Mouse (Mus musculus) embryonic facial prominence, embryonic 13.5 days (tissue): ENCODE data around the gene Slc38a10. TPM values are rescaled to one million over a fixed set of nuclear protein-coding genes. Genes with fewer than 3 reads are reported as not detected.
A peak's percentile ranks its signal among the peaks of the same experiment; 100 is the strongest.

ENCODE experiments used
- ATAC-seq: fragments of 200-750 bp; cut with Nextera tagmentation; 2 replicates; pipeline ENCODE4 v1.8.0; 2017; ENCODE audit warnings: low read depth; ENCODE audit not compliant: insufficient number of reproducible peaks, insufficient read depth, low FRiP score, low TSS enrichment
- H3K27ac ChIP-seq: fragments of 300-500 bp; sonication (generic); 2 replicates; pipeline ENCODE4 v1.5.1; 2015; ENCODE audit warnings: moderate library complexity, mild to moderate bottlenecking, inconsistent platforms
- H3K27me3 ChIP-seq: fragments of 300-500 bp; sonication (generic); 2 replicates; pipeline ENCODE4 v1.6.1; 2015; ENCODE audit warnings: mild to moderate bottlenecking, inconsistent platforms
- H3K36me3 ChIP-seq: fragments of 300-500 bp; sonication (generic); 2 replicates; pipeline ENCODE4 v1.6.1; 2015; ENCODE audit warnings: mild to moderate bottlenecking, inconsistent platforms
- H3K4me1 ChIP-seq: fragments of 300-500 bp; sonication (generic); 2 replicates; pipeline ENCODE4 v1.6.1; 2015; ENCODE audit warnings: inconsistent platforms
- H3K4me2 ChIP-seq: fragments of 300-500 bp; sonication (generic); 2 replicates; pipeline ENCODE4 v1.6.1; 2015; ENCODE audit warnings: moderate library complexity, mild to moderate bottlenecking, inconsistent platforms
- H3K4me3 ChIP-seq: fragments of 300-500 bp; sonication (generic); 2 replicates; pipeline ENCODE4 v1.5.1; 2015; ENCODE audit warnings: mild to moderate bottlenecking, inconsistent platforms
- H3K9ac ChIP-seq: fragments of 300-500 bp; sonication (generic); 2 replicates; pipeline ENCODE4 v1.6.1; 2015; ENCODE audit warnings: mild to moderate bottlenecking, inconsistent platforms
- H3K9me3 ChIP-seq: fragments of 300-500 bp; sonication (generic); 2 replicates; pipeline ENCODE4 v1.6.1; 2016; ENCODE audit warnings: inconsistent platforms
- WGBS: fragments of 180-500 bp; shearing (Covaris S2); methylation state at CpG from one replicate; pipeline ENCODE4 v1.1.7; 2015; ENCODE audit warnings: mixed read lengths; 5-methylcytosine and 5-hydroxymethylcytosine counted together
- polyA plus RNA-seq: library from polyadenylated mRNA; unstranded; fragments of >200 nt; fragmentation: Nextera tagmentation; extraction: Ambion mirVana; gene quantifications from 2 replicates; pipeline ENCODE4 v1.2.1, GENCODE M21; 2015

Slc38a10 gene
- polyA plus RNA-seq, 1 experiment from 2014 or later: 92.9 TPM

- Histone ChIP-seq H3K36me3 (peaks cover 71% of the 10 kb centered on the region), H3K9me3 (no peaks in the 10 kb centered on the region), H3K4me2 (no peak overlapping the region), H3K27ac (no peak overlapping the region), H3K4me3 (no peak overlapping the region), H3K4me1 (peaks cover 11% of the 10 kb centered on the region), H3K27me3 (no peaks in the 10 kb centered on the region), H3K9ac (no peak overlapping the region)
- WGBS: 82% methylated on average over 8 of the region's 8 CpGs
- ATAC-seq: no peak
These were observed 15.0 kb downstream of the Slc38a10 start for GRCm38 (mm10) chr11:120136195-120136594.

DNA sequence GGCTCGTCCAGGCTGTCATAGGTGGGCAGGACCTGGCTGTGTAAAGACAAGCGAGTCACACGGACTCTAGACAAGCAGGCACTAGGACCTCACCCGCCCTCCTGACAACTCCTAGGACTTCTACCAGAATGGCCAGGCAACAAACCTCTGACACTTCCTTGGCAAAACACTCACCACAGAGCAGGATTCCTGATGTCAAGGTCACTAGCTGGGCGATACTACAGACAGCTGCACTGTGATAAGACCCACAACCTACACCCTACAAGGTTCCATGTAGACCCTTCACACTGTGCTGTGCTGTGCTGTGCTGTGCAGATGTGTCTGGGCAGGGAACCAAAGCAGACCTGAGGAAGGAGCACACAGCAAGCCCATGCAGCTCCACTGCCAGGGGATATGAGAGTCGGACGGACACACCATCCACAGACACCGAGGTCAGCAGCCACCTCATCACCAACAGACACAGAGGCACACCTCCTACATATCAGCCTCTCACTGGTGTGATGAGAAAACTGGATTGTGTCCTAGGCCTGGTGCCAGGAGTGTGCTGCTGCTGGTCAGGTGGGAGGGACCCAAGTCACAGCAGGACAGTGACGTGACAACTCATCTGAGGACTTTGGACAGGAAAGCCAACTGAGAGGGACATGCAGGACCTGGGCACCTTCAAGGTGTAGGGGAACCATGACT is 16.2 kb downstream of the Slc38a10 start:
- Histone ChIP-seq H3K9me3 (no peaks in the 10 kb centered on the region), H3K4me2 (no peak overlapping the region), H3K27ac (no peak overlapping the region), H3K4me3 (no peak overlapping the region), H3K36me3 (peaks cover 76% of the 10 kb centered on the region), H3K4me1 (peaks cover 11% of the 10 kb centered on the region), H3K27me3 (no peaks in the 10 kb centered on the region), H3K9ac (no peak overlapping the region; the same call in 1 of the 2 replicates)
- no peak for ATAC-seq
- WGBS: 93% methylated on average over 9 of the region's 9 CpGs

GRCm38 (mm10) chr11:120134148-120134547 is 17.0 kb downstream of the Slc38a10 start:
- no peak for ATAC-seq
- Histone ChIP-seq H3K9ac (no peak overlapping the region), H3K9me3 (no peaks in the 10 kb centered on the region), H3K4me2 (no peak overlapping the region), H3K36me3 (peaks cover 76% of the 10 kb centered on the region), H3K4me1 (peaks cover 11% of the 10 kb centered on the region), H3K27ac (no peak overlapping the region), H3K4me3 (no peak overlapping the region), H3K27me3 (no peaks in the 10 kb centered on the region)
- 93% methylated on average over 5 of the region's 5 CpGs for WGBS

DNA sequence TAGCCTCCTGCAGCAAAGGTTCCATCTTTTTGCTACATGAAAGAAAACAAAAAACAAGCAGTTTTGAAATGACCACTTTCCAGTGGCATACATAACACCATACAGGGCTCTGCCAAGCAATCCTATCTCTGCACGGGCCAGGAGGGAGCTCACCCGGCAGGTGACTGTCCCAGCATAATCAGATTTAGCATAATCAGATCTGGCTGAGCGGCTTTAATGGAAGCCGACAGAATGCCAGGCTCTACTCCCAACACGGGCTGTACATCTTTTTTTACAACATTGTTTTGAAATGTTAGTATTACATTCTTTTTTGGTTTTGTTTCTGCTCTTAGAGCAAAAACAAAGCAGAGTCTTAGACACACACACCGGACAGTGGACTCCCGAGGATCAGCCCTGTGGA is 21.9 kb downstream of the Slc38a10 start:
- 79% methylated on average over 7 of the region's 7 CpGs for WGBS
- Histone ChIP-seq H3K4me2 (no peak overlapping the region), H3K27me3 (no peaks in the 10 kb centered on the region), H3K36me3 (peaks cover 69% of the 10 kb centered on the region), H3K4me3 (no peak overlapping the region), H3K4me1 (no peaks in the 10 kb centered on the region), H3K27ac (no peak overlapping the region), H3K9me3 (no peaks in the 10 kb centered on the region), H3K9ac (no peak overlapping the region)
- ATAC-seq: no peak

DNA sequence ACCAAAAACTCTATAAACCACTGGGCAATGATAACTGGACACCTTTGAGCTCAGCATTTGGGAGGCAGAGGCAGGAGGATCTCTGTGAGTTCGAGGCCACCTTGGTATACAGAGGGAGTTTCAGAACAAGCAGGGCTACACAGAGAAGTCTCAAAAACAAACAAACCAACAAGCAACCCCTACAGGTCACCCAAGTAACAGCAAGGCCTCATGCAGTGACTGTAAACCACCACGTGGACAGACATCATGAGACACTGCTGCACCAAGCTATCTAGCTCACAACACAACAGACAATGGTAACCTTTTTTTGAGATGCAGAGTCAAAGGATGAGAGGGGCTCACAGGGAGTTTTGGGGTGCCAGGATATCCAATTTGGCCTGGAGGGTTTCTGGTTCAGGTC is 24.3 kb downstream of the Slc38a10 start:
- H3K9ac ChIP-seq: no peak overlapping the region
- no peak overlapping the region for H3K27ac ChIP-seq
- H3K4me3 ChIP-seq: no peak overlapping the region
- WGBS: 84% methylated on average over 2 of the region's 2 CpGs
- no peak for ATAC-seq
- no peaks in the 10 kb centered on the region for H3K27me3 ChIP-seq
- H3K4me2 ChIP-seq: no peak overlapping the region
- no peaks in the 10 kb centered on the region for H3K4me1 ChIP-seq
- peaks cover 61% of the 10 kb centered on the region for H3K36me3 ChIP-seq
- H3K9me3 ChIP-seq: no peaks in the 10 kb centered on the region

GRCm38 (mm10) chr11:120122126-120122525 is 29.0 kb downstream of the Slc38a10 start:
- 86% methylated on average over 12 of the region's 12 CpGs for WGBS
- peaks cover 9% of the 10 kb centered on the region for H3K4me1 ChIP-seq
- peaks cover 54% of the 10 kb centered on the region for H3K36me3 ChIP-seq
- H3K9ac ChIP-seq: no peak overlapping the region
- H3K27me3 ChIP-seq: no peaks in the 10 kb centered on the region
- no peak overlapping the region for H3K4me3 ChIP-seq
- no peak overlapping the region for H3K4me2 ChIP-seq
- ATAC-seq: no peak
- H3K9me3 ChIP-seq: no peaks in the 10 kb centered on the region
- no peak overlapping the region for H3K27ac ChIP-seq

- H3K27me3 ChIP-seq: no peaks in the 10 kb centered on the region
- peaks cover 9% of the 10 kb centered on the region for H3K4me1 ChIP-seq
- peaks cover 59% of the 10 kb centered on the region for H3K36me3 ChIP-seq
- H3K9me3 ChIP-seq: no peaks in the 10 kb centered on the region
- H3K4me2 ChIP-seq: no peak overlapping the region
- H3K9ac ChIP-seq: no peak overlapping the region; the same call in 1 of the 2 replicates
- 0 out of 2 replicates have a peak overlapping the region, but pooled peaks have one; percentile 35 for H3K27ac ChIP-seq
- H3K4me3 ChIP-seq: no peak overlapping the region
- WGBS: 78% methylated on average over 17 of the region's 17 CpGs
- ATAC-seq: no peak
These were observed 30.3 kb downstream of the Slc38a10 start for GRCm38 (mm10) chr11:120120642-120121420.

- no peak for ATAC-seq
- Histone ChIP-seq H3K36me3 (peaks cover 67% of the 10 kb centered on the region), H3K4me3 (no peak overlapping the region), H3K27ac (peak overlapping the region; percentile 35; the same call in 1 of the 2 replicates), H3K9me3 (no peaks in the 10 kb centered on the region), H3K4me1 (peaks cover 13% of the 10 kb centered on the region), H3K9ac (peak overlapping the region; percentile 23; the same call in 1 of the 2 replicates), H3K27me3 (no peaks in the 10 kb centered on the region), H3K4me2 (no peak overlapping the region)
- 66% methylated on average over 10 of the region's 10 CpGs for WGBS
These were observed 31.1 kb downstream of the Slc38a10 start for GRCm38 (mm10) chr11:120119936-120120541.

GRCm38 (mm10) chr11:120119108-120119507 is 32.0 kb downstream of the Slc38a10 start:
- Histone ChIP-seq H3K4me1 (peaks cover 23% of the 10 kb centered on the region), H3K27ac (no peak overlapping the region), H3K9me3 (no peaks in the 10 kb centered on the region), H3K36me3 (peaks cover 72% of the 10 kb centered on the region), H3K4me2 (no peak overlapping the region), H3K27me3 (no peaks in the 10 kb centered on the region), H3K9ac (no peak overlapping the region), H3K4me3 (no peak overlapping the region)
- ATAC-seq: no peak
- WGBS: 92% methylated on average over 7 of the region's 7 CpGs

- peaks cover 67% of the 10 kb centered on the region for H3K36me3 ChIP-seq
These were observed 33.5 kb downstream of the Slc38a10 start for GRCm38 (mm10) chr11:120117626-120118025.

GRCm38 (mm10) chr11:120114488-120115215 is 36.5 kb downstream of the Slc38a10 start:
- no peak overlapping the region for H3K4me3 ChIP-seq
- H3K9ac ChIP-seq: 0 out of 2 replicates have a peak overlapping the region, but pooled peaks have one; percentile 16
- H3K36me3 ChIP-seq: peaks cover 66% of the 10 kb centered on the region
- no peaks in the 10 kb centered on the region for H3K27me3 ChIP-seq
- no peak for ATAC-seq
- H3K27ac ChIP-seq: peak overlapping the region; percentile 13; the same call in 1 of the 2 replicates
- H3K4me2 ChIP-seq: no peak overlapping the region
- 67% methylated on average over 21 of the region's 21 CpGs for whole genome bisulfite sequencing
- no peaks in the 10 kb centered on the region for H3K9me3 ChIP-seq
- H3K4me1 ChIP-seq: peaks cover 22% of the 10 kb centered on the region

More at GRCm38 (mm10) chr11:120117626-120118025, 33.5 kb downstream of the Slc38a10 start:
- no peaks in the 10 kb centered on the region for H3K9me3 ChIP-seq
- H3K27ac ChIP-seq: no peak overlapping the region
- no peaks in the 10 kb centered on the region for H3K27me3 ChIP-seq
- no peak overlapping the region for H3K9ac ChIP-seq
- peaks cover 26% of the 10 kb centered on the region for H3K4me1 ChIP-seq
- ATAC-seq: no peak
- H3K4me3 ChIP-seq: no peak overlapping the region
- 82% methylated on average over 2 of the region's 2 CpGs for WGBS
- H3K4me2 ChIP-seq: no peak overlapping the region
